Mouse (Mus musculus) stomach, postnatal 0 days (tissue): ENCODE measurements at regions not wholly inside any gene's neighbourhood (a gene's known extent, or its start where the extent isn't known, plus 50 kb on each side); places are given as distances from the start of the nearest gene placed in this dataset.

ENCODE experiments used
- CTCF ChIP-seq: IDR thresholded peaks from 2 replicates; pipeline ENCODE4 v1.5.1; 2016; ENCODE audit warnings: antibody characterized with exemption, low read depth, mild to moderate bottlenecking, moderate library complexity
- EP300 ChIP-seq: optimal IDR thresholded peaks from 2 replicates; pipeline ENCODE3; 2016; ENCODE audit warnings: antibody characterized with exemption

GRCm38 (mm10) chr10:117910426-117910825 lies 64.6 kb upstream of the Rap1b start:
- TF ChIP-seq CTCF (no peak), EP300 (no peak)
